Mouse (Mus musculus) cerebellum, adult 2 months (tissue): Measurements from ENCODE around the gene Spats1.

Experiments
- CTCF ChIP-seq: fragments of 200-500 bp; IDR thresholded peaks from 2 replicates; pipeline ENCODE4 v1.5.1; 2011; ENCODE audit warnings: low read depth, mild to moderate bottlenecking, control low read depth, low read length, moderate library complexity, borderline replicate concordance; ENCODE audit not compliant: insufficient read depth
- POLR2A ChIP-seq: fragments of 200-500 bp; IDR thresholded peaks from 2 replicates; pipeline ENCODE4 v1.6.1; 2011; ENCODE audit warnings: low read length, control low read depth, borderline replicate concordance; ENCODE audit not compliant: insufficient read depth

DNA sequence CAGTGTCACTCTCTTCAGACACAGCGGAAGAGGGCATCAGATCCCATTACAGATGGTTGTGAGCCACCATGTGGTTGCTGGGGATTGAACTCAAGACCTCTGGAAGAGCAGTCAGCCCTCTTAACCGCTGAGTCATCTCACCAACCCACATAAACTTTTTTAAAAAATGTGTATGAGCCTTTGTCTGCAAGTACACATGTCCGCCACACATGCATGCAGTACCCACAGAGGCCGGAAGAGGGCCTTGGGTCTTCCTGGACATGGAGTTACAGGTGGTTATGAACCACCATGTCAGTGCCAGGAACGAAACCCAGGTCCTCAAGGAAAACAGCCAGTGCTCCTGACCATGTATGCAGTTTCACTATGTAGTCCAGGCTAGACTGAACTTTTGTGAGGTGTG is 17.7 kb downstream of the Spats1 start:
- no peak for TF ChIP-seq CTCF
- no peak for TF ChIP-seq POLR2A
